Mouse (Mus musculus): Measurements from ENCODE around the gene Abhd5. TPM values are rescaled to one million over a fixed set of nuclear protein-coding genes. Genes with fewer than 3 reads are reported as not detected.

The Abhd5 gene
- polyA plus RNA-seq, 1 experiment from 2014 or later = 19.1 TPM

- Histone ChIP-seq H3K9ac (no peak overlapping the region), H3K4me1 (replicated peaks) (peaks cover 11% of the 10 kb centered on the region), H3K4me3 (no peak overlapping the region), H3K27ac (ENCODE audit: poor library complexity, severe bottlenecking) (no peak overlapping the region), H3K27me3 (replicated peaks) (no peaks in the 10 kb centered on the region), H3K9me3 (replicated peaks) (no peaks in the 10 kb centered on the region), H3K4me2 (no peak overlapping the region), H3K36me3 (peaks cover under 1% of the 10 kb centered on the region)
- ATAC-seq (ENCODE audit: insufficient number of reproducible peaks, low FRiP score) = no peak
- WGBS = 78% methylated on average over 1 of the region's 1 CpGs
Observed at GRCm38 (mm10) chr9:122372991-122373390, 21.6 kb downstream of the Abhd5 start.

GRCm38 (mm10) chr9:122378986-122379385, 27.6 kb downstream of the Abhd5 start:
- Histone ChIP-seq H3K4me1 (replicated peaks) (no peaks in the 10 kb centered on the region), H3K27ac (ENCODE audit: poor library complexity, severe bottlenecking) (no peak overlapping the region), H3K9me3 (replicated peaks) (no peaks in the 10 kb centered on the region), H3K4me2 (no peak overlapping the region), H3K4me3 (no peak overlapping the region), H3K9ac (no peak overlapping the region), H3K36me3 (peaks cover 15% of the 10 kb centered on the region), H3K27me3 (replicated peaks) (no peaks in the 10 kb centered on the region)
- no peak for ATAC-seq (ENCODE audit: insufficient number of reproducible peaks, low FRiP score)
- 82% methylated on average over 6 of the region's 6 CpGs for WGBS

- no peak overlapping the region for H3K27ac ChIP-seq (ENCODE audit: poor library complexity, severe bottlenecking)
- WGBS = 74% methylated on average over 6 of the region's 6 CpGs
- no peak overlapping the region for H3K4me3 ChIP-seq
Observed at GRCm38 (mm10) chr9:122380959-122381358, 29.6 kb downstream of the Abhd5 start.

GRCm38 (mm10) chr9:122382006-122382405, 30.6 kb downstream of the Abhd5 start:
- ATAC-seq (ENCODE audit: insufficient number of reproducible peaks, low FRiP score) = no peak
- H3K9me3 ChIP-seq (replicated peaks) = no peaks in the 10 kb centered on the region
- H3K27me3 ChIP-seq (replicated peaks) = no peaks in the 10 kb centered on the region
- 82% methylated on average over 6 of the region's 6 CpGs for WGBS
- no peak overlapping the region for H3K9ac ChIP-seq
- H3K4me2 ChIP-seq = no peak overlapping the region
- H3K4me3 ChIP-seq = no peak overlapping the region
- H3K27ac ChIP-seq (ENCODE audit: poor library complexity, severe bottlenecking) = no peak overlapping the region
- peaks cover 7% of the 10 kb centered on the region; the same call in 1 of the 2 replicates for H3K4me1 ChIP-seq (replicated peaks)
- H3K36me3 ChIP-seq = peaks cover 15% of the 10 kb centered on the region

More at GRCm38 (mm10) chr9:122380959-122381358, 29.6 kb downstream of the Abhd5 start:
- Histone ChIP-seq H3K4me2 (no peak overlapping the region), H3K27me3 (replicated peaks) (no peaks in the 10 kb centered on the region), H3K36me3 (peaks cover 15% of the 10 kb centered on the region), H3K9me3 (replicated peaks) (no peaks in the 10 kb centered on the region), H3K4me1 (replicated peaks) (peaks cover 3% of the 10 kb centered on the region; the same call in 1 of the 2 replicates), H3K9ac (no peak overlapping the region)
- no peak for ATAC-seq (ENCODE audit: insufficient number of reproducible peaks, low FRiP score)

GRCm38 (mm10) chr9:122386015-122386414, 34.6 kb downstream of the Abhd5 start:
- ATAC-seq (ENCODE audit: insufficient number of reproducible peaks, low FRiP score) = no peak; the same call in 1 of the 2 replicates
- Histone ChIP-seq H3K27ac (ENCODE audit: poor library complexity, severe bottlenecking) (no peak overlapping the region), H3K36me3 (no peaks in the 10 kb centered on the region), H3K9me3 (replicated peaks) (no peaks in the 10 kb centered on the region), H3K4me2 (no peak overlapping the region), H3K4me1 (replicated peaks) (peaks cover 7% of the 10 kb centered on the region), H3K9ac (no peak overlapping the region), H3K27me3 (replicated peaks) (no peaks in the 10 kb centered on the region), H3K4me3 (no peak overlapping the region)
- 56% methylated on average over 3 of the region's 3 CpGs for WGBS

GRCm38 (mm10) chr9:122389287-122389920, 38.0 kb downstream of the Abhd5 start:
- Histone ChIP-seq H3K27me3 (replicated peaks) (no peaks in the 10 kb centered on the region), H3K4me2 (no peak overlapping the region), H3K27ac (ENCODE audit: poor library complexity, severe bottlenecking) (no peak overlapping the region), H3K9me3 (replicated peaks) (peaks cover 5% of the 10 kb centered on the region; the same call in 1 of the 2 replicates), H3K4me3 (no peak overlapping the region), H3K9ac (no peak overlapping the region), H3K36me3 (no peaks in the 10 kb centered on the region), H3K4me1 (replicated peaks) (peaks cover 7% of the 10 kb centered on the region)
- no peak for ATAC-seq (ENCODE audit: insufficient number of reproducible peaks, low FRiP score)
- WGBS = 46% methylated on average over 5 of the region's 5 CpGs

- Histone ChIP-seq H3K4me2 (no peak overlapping the region), H3K4me1 (replicated peaks) (no peaks in the 10 kb centered on the region), H3K4me3 (no peak overlapping the region), H3K9ac (no peak overlapping the region), H3K36me3 (no peaks in the 10 kb centered on the region), H3K9me3 (replicated peaks) (peaks cover 5% of the 10 kb centered on the region; the same call in 1 of the 2 replicates), H3K27me3 (replicated peaks) (no peaks in the 10 kb centered on the region), H3K27ac (ENCODE audit: poor library complexity, severe bottlenecking) (no peak overlapping the region)
- WGBS = 70% methylated on average over 5 of the region's 5 CpGs
- ATAC-seq (ENCODE audit: insufficient number of reproducible peaks, low FRiP score) = no peak
Observed at GRCm38 (mm10) chr9:122395816-122396215, 44.4 kb downstream of the Abhd5 start.

GRCm38 (mm10) chr9:122397156-122397555, 45.7 kb downstream of the Abhd5 start:
- no peaks in the 10 kb centered on the region for H3K36me3 ChIP-seq
- no peak overlapping the region for H3K4me3 ChIP-seq
- H3K4me1 ChIP-seq (replicated peaks) = no peaks in the 10 kb centered on the region
- H3K27ac ChIP-seq (ENCODE audit: poor library complexity, severe bottlenecking) = no peak overlapping the region
- H3K27me3 ChIP-seq (replicated peaks) = no peaks in the 10 kb centered on the region
- H3K4me2 ChIP-seq = no peak overlapping the region
- peaks cover 5% of the 10 kb centered on the region; the same call in 1 of the 2 replicates for H3K9me3 ChIP-seq (replicated peaks)
- no peak for ATAC-seq (ENCODE audit: insufficient number of reproducible peaks, low FRiP score)
- 92% methylated on average over 1 of the region's 1 CpGs for WGBS
- H3K9ac ChIP-seq = no peak overlapping the region

GRCm38 (mm10) chr9:122398746-122399145, 47.3 kb downstream of the Abhd5 start:
- H3K4me2 ChIP-seq = no peak overlapping the region
- no peak overlapping the region for H3K4me3 ChIP-seq
- no peak overlapping the region for H3K9ac ChIP-seq
- no peak overlapping the region for H3K27ac ChIP-seq (ENCODE audit: poor library complexity, severe bottlenecking)
- peaks cover 5% of the 10 kb centered on the region; the same call in 1 of the 2 replicates for H3K9me3 ChIP-seq (replicated peaks)
- H3K36me3 ChIP-seq = no peaks in the 10 kb centered on the region
- ATAC-seq (ENCODE audit: insufficient number of reproducible peaks, low FRiP score) = no peak
- no peaks in the 10 kb centered on the region for H3K4me1 ChIP-seq (replicated peaks)
- WGBS = 48% methylated on average over 7 of the region's 7 CpGs
- H3K27me3 ChIP-seq (replicated peaks) = no peaks in the 10 kb centered on the region

GRCm38 (mm10) chr9:122401239-122401638, 49.8 kb downstream of the Abhd5 start:
- Histone ChIP-seq H3K27ac (ENCODE audit: poor library complexity, severe bottlenecking) (no peak overlapping the region), H3K27me3 (replicated peaks) (no peaks in the 10 kb centered on the region), H3K36me3 (no peaks in the 10 kb centered on the region), H3K9me3 (replicated peaks) (no peaks in the 10 kb centered on the region), H3K4me3 (no peak overlapping the region), H3K4me1 (replicated peaks) (no peaks in the 10 kb centered on the region), H3K4me2 (no peak overlapping the region), H3K9ac (no peak overlapping the region)
- 85% methylated on average over 4 of the region's 4 CpGs for WGBS
- no peak for ATAC-seq (ENCODE audit: insufficient number of reproducible peaks, low FRiP score)

GRCm38 (mm10) chr9:122410437-122411175, 59.2 kb downstream of the Abhd5 start:
- Histone ChIP-seq H3K4me3 (no peak overlapping the region), H3K4me1 (replicated peaks) (no peaks in the 10 kb centered on the region), H3K9ac (no peak overlapping the region), H3K27ac (ENCODE audit: poor library complexity, severe bottlenecking) (no peak overlapping the region), H3K4me2 (no peak overlapping the region), H3K9me3 (replicated peaks) (no peaks in the 10 kb centered on the region), H3K27me3 (replicated peaks) (no peaks in the 10 kb centered on the region), H3K36me3 (no peaks in the 10 kb centered on the region)
- no peak for ATAC-seq (ENCODE audit: insufficient number of reproducible peaks, low FRiP score)
- 89% methylated on average over 16 of the region's 16 CpGs for WGBS

All from heart, embryonic 12.5 days (tissue).